Comparison of ENCODE assay signal across 10 mouse cellular contexts in genomic region chr1:121249081-121249480, GRCm38 (mm10).
DNase-seq lines count a peak whose midpoint lies in the region; ATAC-seq and TF ChIP-seq lines count a peak whose summit lies in the region.
"Had no signal": no experiment of that assay in that cellular context is flagged by ENCODE, and none has a peak within 500 bp of the region (broad histone marks: within the 10 kb centered on the region; RNA-seq: fewer than 3 reads in every experiment).

No protein-coding gene starts in this region.

- no peak overlapping the region for H3K9ac ChIP-seq in embryonic facial prominence, embryonic 11.5 days (replicated peaks; ENCODE audit: low read length)
- no peak overlapping the region for H3K9ac ChIP-seq in lung, embryonic 14.5 days
- H3K9ac ChIP-seq in forebrain, embryonic 13.5 days = no peak overlapping the region
- no peak overlapping the region for H3K9ac ChIP-seq in forebrain, embryonic 15.5 days (replicated peaks)
- H3K9ac ChIP-seq: hindbrain, embryonic 15.5 days had no signal

- H3K4me3 ChIP-seq in embryonic facial prominence, embryonic 11.5 days (ENCODE audit: low read depth, low read length) = no peak overlapping the region
- H3K4me3 ChIP-seq in embryonic facial prominence, embryonic 10.5 days = no peak overlapping the region
- H3K4me3 ChIP-seq in lung, embryonic 14.5 days (ENCODE audit: low read depth, low read length) = no peak overlapping the region
- no peak overlapping the region for H3K4me3 ChIP-seq in lung, adult 2 months (replicated peaks; ENCODE audit: extremely low read depth, low read depth, low read length)
- no peak overlapping the region for H3K4me3 ChIP-seq in forebrain, embryonic 13.5 days
- H3K4me3 ChIP-seq in forebrain, embryonic 15.5 days = no peak overlapping the region
- H3K4me3 ChIP-seq: hindbrain, embryonic 15.5 days had no signal

- no peaks in the 10 kb centered on the region for H3K27me3 ChIP-seq in embryonic facial prominence, embryonic 11.5 days (ENCODE audit: control insufficient read depth, insufficient read depth, low read length)
- no peaks in the 10 kb centered on the region for H3K27me3 ChIP-seq in embryonic facial prominence, embryonic 10.5 days (replicated peaks; ENCODE audit: low read depth, poor library complexity, severe bottlenecking)
- no peaks in the 10 kb centered on the region for H3K27me3 ChIP-seq in lung, embryonic 14.5 days (ENCODE audit: insufficient read depth, low read length)
- H3K27me3 ChIP-seq in forebrain, embryonic 13.5 days = no peaks in the 10 kb centered on the region
- H3K27me3 ChIP-seq in forebrain, embryonic 15.5 days = no peaks in the 10 kb centered on the region
- H3K27me3 ChIP-seq: hindbrain, embryonic 15.5 days had no signal

- H3K4me1 ChIP-seq in embryonic facial prominence, embryonic 11.5 days (ENCODE audit: control insufficient read depth, insufficient read depth, low read length) = no peaks in the 10 kb centered on the region
- H3K4me1 ChIP-seq in embryonic facial prominence, embryonic 10.5 days = no peaks in the 10 kb centered on the region
- no peaks in the 10 kb centered on the region for H3K4me1 ChIP-seq in lung, embryonic 14.5 days (ENCODE audit: insufficient read depth)
- H3K4me1 ChIP-seq in lung, adult 2 months (ENCODE audit: control insufficient read depth, insufficient read depth, low read length) = no peaks in the 10 kb centered on the region
- no peaks in the 10 kb centered on the region for H3K4me1 ChIP-seq in forebrain, embryonic 13.5 days
- no peaks in the 10 kb centered on the region for H3K4me1 ChIP-seq in forebrain, embryonic 15.5 days
- H3K4me1 ChIP-seq: hindbrain, embryonic 15.5 days had no signal

- TF ChIP-seq CTCF in lung, embryonic 14.5 days (IDR thresholded peaks at IDR 0.05; ENCODE audit: low read depth) = peak; percentile 48
- no peak for TF ChIP-seq CTCF in lung, adult 2 months (IDR thresholded peaks at IDR 0.05; ENCODE audit: insufficient read depth, low read length)

- no peak overlapping the region for H3K4me2 ChIP-seq in embryonic facial prominence, embryonic 11.5 days (ENCODE audit: low read depth, low read length)
- H3K4me2 ChIP-seq in lung, embryonic 14.5 days = no peak overlapping the region
- H3K4me2 ChIP-seq in forebrain, embryonic 13.5 days = no peak overlapping the region
- no peak overlapping the region for H3K4me2 ChIP-seq in forebrain, embryonic 15.5 days (replicated peaks)
- H3K4me2 ChIP-seq: hindbrain, embryonic 15.5 days had no signal

- TF ChIP-seq POLR2A in lung, adult 2 months (IDR thresholded peaks at IDR 0.05; ENCODE audit: borderline replicate concordance, extremely low read depth, low read depth, low read length) = no peak

- 53% methylated on average over 1 of the region's 1 CpGs for WGBS in embryonic facial prominence, embryonic 11.5 days
- 58% methylated on average over 1 of the region's 1 CpGs for WGBS in embryonic facial prominence, embryonic 10.5 days
- 47% methylated on average over 1 of the region's 1 CpGs for WGBS in lung, embryonic 14.5 days
- 46% methylated on average over 1 of the region's 1 CpGs for WGBS in lung, adult 2 months
- WGBS in forebrain, embryonic 13.5 days = 55% methylated on average over 1 of the region's 1 CpGs
- 62% methylated on average over 1 of the region's 1 CpGs for WGBS in forebrain, embryonic 15.5 days

- peak; percentile 20 for DNase-seq in embryonic facial prominence, embryonic 11.5 days (ENCODE audit: low spot score)
- no peak for DNase-seq in embryonic facial prominence, embryonic 10.5 days (ENCODE audit: low spot score)
- peak; percentile 55 for DNase-seq in lung, embryonic 14.5 days
- DNase-seq in lung, adult 2 months = no peak
- DNase-seq in MEL-GATA-1-ER (ENCODE audit: extremely low read depth, low read depth) = peak; percentile 1
- DNase-seq: heart, adult 18-20 months had no signal

- H3K36me3 ChIP-seq in embryonic facial prominence, embryonic 11.5 days (replicated peaks; ENCODE audit: control insufficient read depth, insufficient read depth, low read depth, low read length) = no peaks in the 10 kb centered on the region
- no peaks in the 10 kb centered on the region for H3K36me3 ChIP-seq in embryonic facial prominence, embryonic 10.5 days (replicated peaks)
- H3K36me3 ChIP-seq in lung, embryonic 14.5 days (ENCODE audit: insufficient read depth) = no peaks in the 10 kb centered on the region
- no peaks in the 10 kb centered on the region for H3K36me3 ChIP-seq in forebrain, embryonic 13.5 days (ENCODE audit: poor library complexity, severe bottlenecking)
- no peaks in the 10 kb centered on the region for H3K36me3 ChIP-seq in forebrain, embryonic 15.5 days
- H3K36me3 ChIP-seq: hindbrain, embryonic 15.5 days had no signal

- H3K9me3 ChIP-seq in embryonic facial prominence, embryonic 11.5 days (replicated peaks; ENCODE audit: control insufficient read depth, low read length) = no peaks in the 10 kb centered on the region
- H3K9me3 ChIP-seq in embryonic facial prominence, embryonic 10.5 days = no peaks in the 10 kb centered on the region
- no peaks in the 10 kb centered on the region for H3K9me3 ChIP-seq in lung, embryonic 14.5 days (ENCODE audit: low read depth, low read length)
- no peaks in the 10 kb centered on the region for H3K9me3 ChIP-seq in forebrain, embryonic 13.5 days (replicated peaks)
- no peaks in the 10 kb centered on the region for H3K9me3 ChIP-seq in forebrain, embryonic 15.5 days
- H3K9me3 ChIP-seq: hindbrain, embryonic 15.5 days had no signal

- H3K27ac ChIP-seq in embryonic facial prominence, embryonic 11.5 days (replicated peaks; ENCODE audit: low read depth, low read length) = no peak overlapping the region
- no peak overlapping the region for H3K27ac ChIP-seq in embryonic facial prominence, embryonic 10.5 days (replicated peaks)
- no peak overlapping the region for H3K27ac ChIP-seq in lung, embryonic 14.5 days (ENCODE audit: low read depth)
- H3K27ac ChIP-seq in forebrain, embryonic 13.5 days = no peak overlapping the region
- H3K27ac ChIP-seq in forebrain, embryonic 15.5 days (replicated peaks) = no peak overlapping the region
- H3K27ac ChIP-seq: hindbrain, embryonic 15.5 days had no signal

- ATAC-seq in embryonic facial prominence, embryonic 11.5 days (replicated peaks; ENCODE audit: insufficient number of reproducible peaks, low FRiP score, low TSS enrichment, low read depth) = no peak
- ATAC-seq in lung, embryonic 14.5 days (ENCODE audit: insufficient read depth) = no peak
- peak; percentile 50; the same call in 1 of the 2 replicates for ATAC-seq in megakaryocyte progenitor cell, adult 5-6 weeks (replicated peaks; ENCODE audit: poor library complexity)
- ATAC-seq in forebrain, embryonic 13.5 days = no peak
- ATAC-seq in forebrain, embryonic 15.5 days (replicated peaks) = no peak

Comparison
In these comparisons a context has a peak if more than half of its experiments do, and no peak if none do; other contexts are left out.
1. DNase-seq: peak in embryonic facial prominence, embryonic 11.5 days (single experiment), lung, embryonic 14.5 days (single experiment) and MEL-GATA-1-ER (single experiment); none in embryonic facial prominence, embryonic 10.5 days (single experiment) and lung, adult 2 months (single experiment).